Mouse (Mus musculus) bone marrow macrophage, adult 2 months (primary cell): ENCODE measurements around the gene Brd4.

Experiments used
- CTCF ChIP-seq: IDR thresholded peaks from 2 replicates; pipeline ENCODE4 v1.5.1; 2012; ENCODE audit warnings: low read depth, mild to moderate bottlenecking, low read length, moderate library complexity
- POLR2A ChIP-seq: IDR thresholded peaks from 2 replicates; pipeline ENCODE4 v1.6.1; 2012; ENCODE audit warnings: mild to moderate bottlenecking, low read depth, low read length, borderline replicate concordance

GRCm38 (mm10) chr17:32317032-32317431, 32.5 kb upstream of the Brd4 start:
- TF ChIP-seq CTCF (no peak), POLR2A (no peak)
